Mouse (Mus musculus) gonadal fat pad, adult 2 months (tissue): ENCODE results near the gene Dab2. TPM values are rescaled to one million over a fixed set of nuclear protein-coding genes. Genes with fewer than 3 reads are reported as not detected.

ENCODE experiments used
- DNase-seq: peaks from one replicate; pipeline ENCODE4 v3.0.0-alpha.2; 2012; ENCODE audit warnings: low read depth
- polyA plus RNA-seq: library from polyadenylated mRNA; depleted of rRNA; stranded (reverse); fragments of >200 nt; gene quantifications from 2 replicates; pipeline ENCODE4 v1.2.3, GENCODE M21; 2012

Gene Dab2
- polyA plus RNA-seq, 1 experiment, result 145 TPM

GRCm38 (mm10) chr15:6325443-6325842, 25.9 kb downstream of the Dab2 start:
- no peak for DNase-seq

DNA sequence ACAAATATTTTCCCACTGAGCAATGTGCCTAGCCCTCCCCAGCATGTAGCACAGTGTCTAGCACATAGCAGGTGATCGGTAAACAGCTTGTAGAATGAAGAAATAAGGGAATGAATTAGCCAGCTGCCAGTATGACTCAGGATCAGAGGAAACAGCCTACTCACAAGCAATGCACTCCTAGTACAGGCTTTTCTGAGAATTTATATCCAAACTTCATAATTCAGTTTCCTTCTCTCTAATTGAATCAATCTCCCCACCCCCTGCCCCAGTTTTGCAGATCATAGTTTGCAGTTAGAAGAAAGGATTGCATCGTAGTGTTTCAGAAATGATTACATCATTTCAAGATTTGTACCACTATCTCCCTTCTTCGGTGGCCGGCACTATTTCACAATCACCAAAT, 26.4 kb downstream of the Dab2 start:
- no peak for DNase-seq

GRCm38 (mm10) chr15:6331380-6331779, 31.8 kb downstream of the Dab2 start:
- no peak for DNase-seq

GRCm38 (mm10) chr15:6334664-6335206, 35.1 kb downstream of the Dab2 start:
- DNase-seq, result no peak

DNA sequence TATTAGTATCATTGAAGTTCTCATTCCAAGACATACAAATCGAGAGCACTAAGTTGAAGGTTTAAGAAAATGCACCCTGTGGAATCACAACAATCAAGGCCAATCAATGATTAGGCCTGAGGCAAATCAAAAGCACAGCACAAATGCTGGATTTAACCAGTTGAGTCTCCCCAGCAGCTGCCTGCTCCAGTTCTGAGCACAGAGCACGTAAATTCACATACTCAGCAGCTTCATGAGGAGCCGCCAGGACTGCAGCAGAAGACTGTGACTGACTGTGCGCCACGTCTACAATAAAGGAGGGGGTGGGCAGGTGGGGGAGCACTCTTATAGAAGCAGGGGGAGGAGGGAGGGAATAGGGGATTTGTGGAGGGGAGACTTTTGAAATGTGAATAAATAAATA, 40.2 kb downstream of the Dab2 start:
- DNase-seq, result no peak

DNA sequence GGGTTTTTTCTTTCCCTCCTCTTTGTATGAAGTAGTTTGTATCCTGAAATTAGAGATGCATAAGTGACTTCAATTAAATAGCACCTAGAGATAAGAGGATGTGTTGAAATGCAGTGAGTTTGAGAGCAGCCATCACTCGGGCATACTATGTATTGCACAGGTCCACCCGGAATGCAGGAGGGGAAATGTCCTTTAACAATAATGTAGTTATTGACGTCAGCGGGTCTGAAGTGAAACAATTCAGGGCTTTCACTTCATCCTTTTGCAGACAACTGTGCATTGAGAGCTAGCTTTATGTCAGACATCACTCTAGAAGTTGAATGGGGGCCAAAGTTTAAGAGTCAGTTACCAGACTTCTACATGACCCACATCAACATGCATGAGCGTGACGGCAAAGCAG, 40.8 kb downstream of the Dab2 start:
- DNase-seq, result no peak

- no peak for DNase-seq
Measured at GRCm38 (mm10) chr15:6341427-6341826, 41.8 kb downstream of the Dab2 start.

- no peak for DNase-seq
Measured at GRCm38 (mm10) chr15:6353901-6354300, 54.3 kb downstream of the Dab2 start.

DNA sequence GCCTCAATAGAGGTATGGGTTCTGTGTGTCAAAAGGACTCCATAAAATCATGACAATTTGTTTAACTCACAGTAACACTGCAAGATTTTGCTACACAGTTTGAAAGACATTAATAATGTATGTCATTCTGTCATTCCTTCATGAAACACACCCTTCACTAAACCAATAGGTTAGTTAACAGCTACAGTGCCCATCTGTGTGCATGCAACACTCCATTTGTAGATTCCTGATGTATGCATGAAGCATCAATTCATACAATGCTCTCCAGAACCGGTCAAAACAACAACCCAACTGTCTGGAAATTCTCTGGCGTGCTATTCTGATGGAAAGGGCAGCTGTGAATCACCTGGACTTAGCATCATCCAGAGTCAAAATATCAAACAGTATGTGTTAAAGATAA, 60.3 kb downstream of the Dab2 start:
- no peak for DNase-seq

DNA sequence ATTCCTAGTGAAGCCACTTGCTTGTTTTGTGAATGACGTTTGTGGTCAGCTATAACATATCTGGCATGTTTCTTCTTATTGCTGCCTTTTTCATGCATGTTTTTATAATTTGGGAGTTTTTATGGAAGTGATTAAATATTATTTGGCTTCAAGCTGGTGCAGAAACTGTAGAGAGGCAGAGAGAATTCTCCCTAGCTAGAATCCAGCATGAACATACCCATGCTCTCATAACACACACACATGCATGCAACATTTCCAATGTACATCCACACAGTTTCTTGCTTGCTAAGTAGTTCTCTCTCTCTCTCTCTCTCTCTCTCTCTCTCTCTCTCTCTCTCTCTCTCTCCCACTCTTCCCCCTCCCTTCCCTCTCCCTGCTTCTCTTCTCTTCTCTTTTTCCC, 70.4 kb downstream of the Dab2 start:
- DNase-seq, result no peak

GRCm38 (mm10) chr15:6371486-6371885, 71.9 kb downstream of the Dab2 start:
- no peak for DNase-seq

DNA sequence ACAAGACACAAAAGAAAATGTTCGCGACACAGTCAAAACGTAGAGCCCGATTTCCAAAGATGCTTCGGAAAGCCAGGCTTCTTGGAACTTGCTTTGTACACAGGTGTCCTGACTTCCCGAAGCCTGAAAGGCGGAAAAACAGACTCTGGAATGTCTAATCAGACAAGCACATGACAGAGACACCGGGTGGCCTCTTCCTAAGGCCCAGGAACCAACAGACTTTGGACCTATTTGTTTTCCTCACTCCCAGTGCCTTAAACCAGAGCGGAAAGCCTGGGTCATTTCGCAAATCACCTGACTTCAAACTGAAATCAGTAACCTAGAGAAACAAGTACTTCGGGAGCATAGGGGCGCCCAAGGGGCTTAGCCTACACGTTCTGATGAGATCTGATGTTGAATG, 75.4 kb downstream of the Dab2 start:
- DNase-seq, result no peak

- no peak for DNase-seq
Measured at GRCm38 (mm10) chr15:6376001-6376400, 76.4 kb downstream of the Dab2 start.

GRCm38 (mm10) chr15:6376785-6377184, 77.2 kb downstream of the Dab2 start:
- DNase-seq, result no peak

DNA sequence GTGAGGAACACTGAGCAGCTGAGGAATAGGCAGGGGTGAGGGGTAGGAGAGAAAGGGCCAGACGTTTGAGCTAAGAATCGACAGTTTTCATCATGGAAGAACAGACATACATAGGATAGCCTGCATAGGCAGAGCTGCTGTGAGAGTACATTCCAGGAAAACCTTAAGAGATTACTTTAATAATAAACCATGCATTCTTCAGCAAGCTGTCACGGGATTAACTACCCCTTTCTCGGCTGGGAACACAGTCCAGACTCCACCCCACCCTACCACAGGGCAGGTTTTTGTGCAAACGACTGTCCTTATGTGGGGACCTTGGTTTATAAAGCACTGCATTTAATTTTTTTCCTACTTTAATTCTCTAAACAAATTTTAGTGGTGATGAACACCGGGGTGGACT, 84.4 kb downstream of the Dab2 start:
- DNase-seq, result no peak

GRCm38 (mm10) chr15:6385241-6385640, 85.7 kb downstream of the Dab2 start:
- DNase-seq, result no peak

GRCm38 (mm10) chr15:6386159-6386951, 86.8 kb downstream of the Dab2 start:
- no peak for DNase-seq

DNA sequence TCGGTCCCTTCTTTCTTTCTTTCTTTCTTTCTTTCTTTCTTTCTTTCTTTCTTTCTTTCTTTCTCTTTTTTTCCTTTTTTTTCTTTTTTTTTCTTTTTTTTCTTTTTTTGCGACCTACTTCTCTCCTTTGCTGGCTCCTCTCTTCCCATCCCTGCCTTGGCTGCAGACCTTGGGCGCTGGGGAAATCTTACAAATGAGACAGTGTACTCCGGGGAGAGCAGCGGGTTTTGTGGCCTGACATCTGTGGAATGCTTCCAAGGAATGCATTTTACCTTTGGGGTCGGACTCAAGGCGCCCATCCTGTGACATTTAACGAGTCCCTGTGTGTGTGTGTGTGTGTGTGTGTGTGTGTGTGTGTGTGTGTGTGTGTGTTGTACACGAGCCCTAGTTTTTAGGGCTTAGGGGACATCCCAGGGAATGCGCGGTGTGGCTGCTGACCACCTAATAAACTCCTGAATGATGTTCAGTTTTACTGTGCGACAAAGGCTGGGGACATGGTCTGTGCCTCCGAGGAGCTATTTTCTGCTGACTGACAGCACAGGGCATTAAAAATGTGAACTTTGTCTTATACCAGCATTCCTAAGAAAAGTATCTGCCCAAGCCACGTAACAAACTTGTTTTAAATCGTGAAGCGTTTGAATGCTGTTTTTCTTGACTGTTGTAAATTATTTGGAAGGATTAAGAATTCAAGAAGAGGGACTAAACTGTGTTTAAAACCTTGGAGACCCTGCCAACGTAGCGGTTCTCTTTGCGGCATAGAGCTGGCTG, 87.6 kb downstream of the Dab2 start:
- no peak for DNase-seq

DNA sequence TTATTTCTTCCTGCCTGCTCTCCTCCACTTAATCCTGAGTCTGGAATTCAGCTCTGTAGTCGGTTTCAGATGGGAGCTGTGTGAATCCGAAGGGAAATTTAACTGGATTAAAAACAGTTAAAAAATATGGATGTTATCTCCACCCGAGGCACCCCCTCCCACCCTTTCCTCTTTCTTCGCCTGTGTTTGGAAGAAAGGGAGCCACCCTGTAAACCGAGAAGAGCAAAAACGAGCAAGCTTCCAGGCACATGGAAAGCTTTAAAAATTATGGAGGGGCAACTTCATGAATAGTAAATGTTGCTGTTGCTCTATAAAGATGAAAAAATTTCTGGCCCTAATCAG, 88.1 kb downstream of the Dab2 start:
- no peak for DNase-seq

DNA sequence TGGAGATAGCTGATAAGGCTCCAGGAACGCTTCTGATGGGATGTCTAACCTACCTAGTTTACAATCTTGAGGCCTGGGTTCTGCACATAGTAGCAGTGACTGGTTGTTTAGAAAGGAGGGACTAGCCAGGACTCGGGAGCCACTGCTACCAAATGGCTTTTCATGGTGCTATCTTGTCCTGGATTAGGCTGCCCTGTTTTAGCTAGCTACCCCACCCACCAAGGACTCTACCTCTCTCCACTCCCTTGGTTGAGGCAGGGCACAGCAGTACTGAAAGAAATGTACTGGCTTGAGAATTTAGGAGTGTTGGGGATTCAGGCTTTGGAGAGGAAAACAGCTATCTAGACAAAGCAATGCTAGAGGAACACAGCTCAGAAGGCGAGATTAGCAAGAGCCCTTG, 88.6 kb downstream of the Dab2 start:
- DNase-seq, result no peak

DNA sequence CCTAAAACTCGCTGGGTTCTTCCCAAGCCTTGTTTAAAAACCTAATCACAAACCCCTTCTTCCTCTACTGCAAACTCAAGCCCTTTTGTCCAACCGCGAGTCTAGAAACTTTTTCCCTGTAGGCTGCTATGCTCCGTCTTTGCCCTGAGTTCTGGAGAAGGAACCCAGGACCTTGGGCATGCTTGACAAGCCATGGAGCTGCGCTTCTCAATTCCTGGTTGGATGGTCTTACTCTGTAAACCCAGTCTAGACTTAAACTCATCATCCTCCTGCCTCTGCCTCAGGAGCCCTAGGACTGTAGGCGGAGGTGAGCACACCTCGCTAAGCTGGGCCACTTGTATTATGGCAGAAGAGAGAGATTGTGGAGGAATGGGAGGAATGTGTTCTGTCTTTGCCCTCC, 89.0 kb downstream of the Dab2 start:
- DNase-seq, result no peak

GRCm38 (mm10) chr15:6390106-6390505, 90.5 kb downstream of the Dab2 start:
- DNase-seq, result no peak

DNA sequence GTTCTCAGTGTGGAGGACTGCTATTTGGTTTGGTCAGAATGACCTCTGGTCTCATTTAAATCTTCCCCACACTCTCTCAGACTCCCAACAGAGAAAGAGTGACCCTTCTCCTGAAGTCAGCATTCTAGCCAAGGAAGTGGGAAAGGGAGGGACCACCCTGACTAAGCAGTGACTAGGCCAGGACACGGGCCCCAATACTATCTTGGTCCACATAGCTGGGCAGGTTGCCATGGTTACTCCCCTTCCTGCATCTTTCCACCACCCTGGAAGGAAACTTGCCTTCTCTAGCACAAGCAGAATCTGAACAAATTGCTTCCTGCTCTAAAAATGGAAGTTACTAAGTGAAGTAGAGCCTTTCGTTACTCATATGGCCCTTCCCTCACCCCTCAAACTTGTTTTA, 91.1 kb downstream of the Dab2 start:
- DNase-seq, result no peak
